Mouse (Mus musculus): ENCODE measurements at regions not wholly inside any gene's neighbourhood (a gene's known extent, or its start where the extent isn't known, plus 50 kb on each side); places are given as distances from the start of the nearest gene placed in this dataset.

DNA sequence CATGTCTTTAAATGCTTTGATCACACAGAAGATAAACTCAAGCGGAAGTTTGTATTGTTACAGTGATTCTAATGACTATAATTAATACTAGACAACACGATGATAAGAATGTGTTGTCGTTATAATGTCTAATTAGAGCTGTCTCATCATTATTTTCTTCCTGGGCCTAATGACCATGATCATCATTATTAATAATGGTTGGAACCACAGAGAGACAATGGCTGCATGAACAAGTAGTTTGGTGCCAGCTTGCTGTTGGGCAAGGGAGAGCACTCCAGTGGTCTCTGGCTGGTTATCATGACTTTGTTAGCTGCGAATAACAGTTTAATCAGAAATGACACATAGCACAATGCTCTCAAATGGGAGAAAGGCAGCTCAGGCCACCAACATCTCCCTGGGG is 296.4 kb downstream of the Pdcd6ip start:
- no peak for TF ChIP-seq CTCF (IDR thresholded peaks at IDR 0.05; ENCODE audit: low read depth)
- no peak for TF ChIP-seq EP300 (optimal IDR thresholded peaks at IDR 0.05)

All from stomach, postnatal 0 days (tissue).